Mouse (Mus musculus) T-helper 17 cell (primary cell): Measurements from ENCODE around the gene Pias4.
"Not testable (repeated sequence)": the region's sequence is repeated elsewhere in the genome, so short reads cannot be mapped to it uniquely, and the experiment has no call there.

Experiments used
- in situ Hi-C, 2 experiments: fragments of 300-600 bp; cut with MboI, MseI; formaldehyde crosslinking; loops; 1 replicate in 1 of 2; 2 replicates in 1 of 2; pipeline ENCODE4 v1.15.1; 2025; ENCODE audit warnings: high pct_unique_total_duplicates in 2 of 2

Gene Pias4

GRCm38 (mm10) chr10:81167200-81168086 is at the start of gene Pias4:
Pias4 (minus strand) TSS chr10:81167923.
- in situ Hi-C loops: no loop called here

DNA sequence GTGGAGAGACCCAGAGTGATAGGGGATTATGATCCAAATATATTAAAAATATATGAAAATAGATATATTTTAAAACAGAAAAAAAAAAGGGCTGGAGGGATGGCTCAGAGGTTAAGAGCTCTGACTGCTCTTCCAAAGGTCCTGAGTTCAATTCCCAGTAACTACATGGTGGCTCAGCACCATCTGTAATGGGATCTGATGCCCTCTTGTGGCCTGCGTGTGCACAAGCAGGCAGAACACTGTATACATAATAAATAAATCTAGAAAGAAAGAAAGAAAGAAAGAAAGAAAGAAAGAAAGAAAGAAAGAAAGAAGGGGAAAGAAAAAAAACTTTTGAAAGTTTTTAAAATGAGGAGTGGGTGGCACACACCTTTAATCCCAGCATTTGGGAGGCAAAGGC is 49.5 kb upstream of the Pias4 start:
- in situ Hi-C loops: not testable (repeated sequence)

- in situ Hi-C loops: no loop called here
Observed at GRCm38 (mm10) chr10:81216810-81217209, 49.1 kb upstream of the Pias4 start.

- in situ Hi-C loops: no loop called here
Observed at GRCm38 (mm10) chr10:81216260-81216659, 48.5 kb upstream of the Pias4 start.

DNA sequence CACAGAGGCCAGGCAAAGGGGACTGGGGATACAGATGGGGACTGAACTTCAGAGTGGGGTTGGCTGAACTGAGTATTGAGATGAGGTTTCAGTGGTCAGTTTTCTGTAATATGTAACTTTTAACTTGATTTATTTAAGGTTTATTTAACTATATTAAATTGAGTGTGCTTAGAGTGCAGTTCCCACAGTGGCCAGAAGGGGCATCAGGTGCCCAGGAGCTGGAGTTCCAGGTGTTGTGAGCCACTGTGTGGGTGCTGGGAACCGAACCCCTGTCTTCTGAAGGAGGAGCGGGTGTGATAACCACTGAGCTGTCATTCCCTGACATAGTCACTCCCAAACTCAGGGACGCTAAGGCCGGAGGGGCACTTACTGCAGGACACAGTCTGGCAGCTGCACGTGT is 42.4 kb upstream of the Pias4 start:
- in situ Hi-C loops: no loop called here

DNA sequence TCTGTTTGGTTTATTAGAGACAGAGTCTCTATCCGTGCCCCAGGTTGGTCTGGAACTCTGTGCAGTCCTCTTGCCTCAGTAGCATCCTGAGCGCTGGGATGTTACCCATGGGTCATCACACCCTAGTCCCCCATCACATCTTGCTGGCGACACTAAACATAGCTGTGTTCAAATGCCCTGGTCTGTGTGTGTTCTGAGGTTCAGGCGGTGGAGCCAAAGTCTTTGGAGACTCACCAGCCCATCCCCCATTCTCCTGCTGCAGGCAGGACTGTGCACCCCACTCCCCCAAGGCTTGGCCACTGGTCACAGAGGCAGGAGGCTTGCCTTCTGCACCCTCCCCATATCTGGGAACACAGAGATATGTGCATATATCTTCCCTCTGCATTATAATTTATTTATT is 36.4 kb upstream of the Pias4 start:
- in situ Hi-C loops: no loop called here

DNA sequence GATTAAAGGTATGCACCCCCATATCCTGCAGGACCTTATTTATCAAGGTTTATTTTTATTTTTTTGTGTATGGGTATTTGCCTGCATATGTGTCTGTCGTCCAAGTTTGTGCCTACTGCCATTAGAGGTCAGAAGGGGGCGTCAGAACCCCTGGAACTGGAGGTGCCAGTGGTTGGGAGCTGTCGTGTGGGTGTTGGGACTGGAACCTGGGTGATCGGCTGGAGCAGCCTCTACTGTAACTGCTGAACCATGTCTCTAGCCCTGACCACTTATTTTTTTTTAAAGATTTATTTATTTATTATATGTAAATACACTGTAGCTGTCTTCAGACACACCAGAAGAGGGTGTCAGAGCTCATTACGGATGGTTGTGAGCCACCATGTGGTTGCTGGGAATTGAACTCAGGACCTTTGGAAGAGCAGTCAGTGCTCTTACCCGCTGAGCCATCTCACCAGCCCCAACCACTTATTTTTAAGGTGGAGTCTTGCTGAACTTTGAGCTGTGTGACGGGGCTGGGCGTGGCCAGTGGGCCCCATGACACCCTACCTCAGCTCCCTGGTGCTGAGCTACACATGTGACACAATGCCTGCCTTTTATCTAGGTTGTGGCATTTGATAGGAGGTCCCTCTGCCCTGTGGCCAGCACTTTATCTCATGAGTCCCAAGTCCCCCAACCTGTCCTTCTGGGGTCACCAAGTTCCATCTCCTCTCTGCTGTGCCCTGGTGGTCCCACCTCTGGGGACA is 35.4 kb upstream of the Pias4 start:
- in situ Hi-C loops: no loop called here

- in situ Hi-C loops: no loop called here
Observed at GRCm38 (mm10) chr10:81201807-81202758, 34.4 kb upstream of the Pias4 start, which contains the start of gene Nmrk2. Nmrk2 (minus strand) TSS chr10:81202051.

GRCm38 (mm10) chr10:81200605-81201287 is 33.0 kb upstream of the Pias4 start:
- in situ Hi-C loops: no loop called here

DNA sequence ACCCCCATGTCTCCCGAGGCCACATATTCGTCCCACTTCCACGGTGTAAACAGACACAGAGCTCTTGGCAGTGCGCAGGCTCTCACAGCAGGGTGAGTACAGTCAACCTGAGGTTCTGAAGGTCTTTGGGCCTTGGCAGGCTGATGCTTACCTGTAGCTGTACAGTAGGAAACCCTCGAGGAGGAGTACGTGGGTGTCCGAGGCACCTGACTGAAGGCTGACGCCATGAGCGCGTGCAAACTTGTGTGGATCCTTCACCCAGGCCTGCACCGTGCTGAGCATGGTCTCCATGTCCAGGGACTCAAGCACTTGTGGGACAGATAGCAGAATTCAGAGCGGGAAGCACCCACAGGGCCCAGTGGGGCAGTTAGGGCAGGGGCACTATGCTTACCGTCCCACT is 32.4 kb upstream of the Pias4 start:
- in situ Hi-C loops: no loop called here

- in situ Hi-C loops: no loop called here
Observed at GRCm38 (mm10) chr10:81198990-81199389, 31.3 kb upstream of the Pias4 start.

GRCm38 (mm10) chr10:81198230-81198629 is 30.5 kb upstream of the Pias4 start:
- in situ Hi-C loops: no loop called here

- in situ Hi-C loops: no loop called here
Observed at GRCm38 (mm10) chr10:81197305-81197704, 29.6 kb upstream of the Pias4 start.

DNA sequence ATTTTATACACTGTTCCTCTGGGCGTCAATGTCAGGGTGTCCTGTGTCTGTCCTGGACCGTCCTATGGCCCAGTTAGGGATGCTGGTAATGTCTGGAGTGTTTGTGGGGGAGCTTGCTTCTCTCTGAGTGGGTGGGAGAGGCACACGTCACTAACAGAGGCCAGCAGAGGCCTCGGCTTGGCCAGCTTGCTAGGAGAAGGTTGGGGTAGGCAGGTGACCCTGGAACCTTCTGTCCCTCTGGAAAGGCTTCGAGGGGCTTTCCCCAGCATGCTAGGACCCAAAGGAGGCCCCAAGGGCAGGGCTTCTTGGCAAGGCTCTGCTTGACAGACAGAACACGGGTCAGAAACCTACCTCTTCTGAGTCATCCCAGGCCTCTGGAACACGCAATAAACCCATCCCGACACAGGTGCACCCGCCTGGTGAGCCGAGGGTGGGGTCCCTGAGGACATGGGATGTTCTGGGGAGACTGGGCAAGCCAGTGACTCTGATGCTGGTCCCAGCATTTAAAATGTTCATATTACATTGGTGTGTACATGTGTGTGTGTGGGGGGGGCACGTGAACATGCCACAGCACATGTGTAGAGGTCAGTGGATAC is 28.8 kb upstream of the Pias4 start:
- in situ Hi-C loops: no loop called here

DNA sequence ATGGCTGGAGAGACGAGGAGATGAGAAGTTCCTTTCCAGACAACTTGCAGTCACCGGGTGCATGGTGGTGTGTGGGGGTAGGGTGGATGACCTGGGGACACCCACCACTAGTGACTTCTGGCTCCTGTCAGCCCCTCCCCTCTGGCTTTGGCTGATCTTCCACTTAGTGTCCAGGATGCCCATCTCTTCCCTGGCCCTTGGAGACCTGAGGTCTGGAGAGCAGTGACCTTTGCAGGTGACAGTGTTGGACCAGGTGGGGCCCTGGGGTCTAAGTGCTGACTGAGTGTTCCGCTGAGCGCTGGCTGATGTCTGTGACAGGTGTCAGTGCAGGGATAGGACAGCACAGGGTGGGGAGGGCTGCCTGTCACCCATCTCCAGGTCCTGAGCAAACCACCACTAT is 27.6 kb upstream of the Pias4 start:
- in situ Hi-C loops: no loop called here

DNA sequence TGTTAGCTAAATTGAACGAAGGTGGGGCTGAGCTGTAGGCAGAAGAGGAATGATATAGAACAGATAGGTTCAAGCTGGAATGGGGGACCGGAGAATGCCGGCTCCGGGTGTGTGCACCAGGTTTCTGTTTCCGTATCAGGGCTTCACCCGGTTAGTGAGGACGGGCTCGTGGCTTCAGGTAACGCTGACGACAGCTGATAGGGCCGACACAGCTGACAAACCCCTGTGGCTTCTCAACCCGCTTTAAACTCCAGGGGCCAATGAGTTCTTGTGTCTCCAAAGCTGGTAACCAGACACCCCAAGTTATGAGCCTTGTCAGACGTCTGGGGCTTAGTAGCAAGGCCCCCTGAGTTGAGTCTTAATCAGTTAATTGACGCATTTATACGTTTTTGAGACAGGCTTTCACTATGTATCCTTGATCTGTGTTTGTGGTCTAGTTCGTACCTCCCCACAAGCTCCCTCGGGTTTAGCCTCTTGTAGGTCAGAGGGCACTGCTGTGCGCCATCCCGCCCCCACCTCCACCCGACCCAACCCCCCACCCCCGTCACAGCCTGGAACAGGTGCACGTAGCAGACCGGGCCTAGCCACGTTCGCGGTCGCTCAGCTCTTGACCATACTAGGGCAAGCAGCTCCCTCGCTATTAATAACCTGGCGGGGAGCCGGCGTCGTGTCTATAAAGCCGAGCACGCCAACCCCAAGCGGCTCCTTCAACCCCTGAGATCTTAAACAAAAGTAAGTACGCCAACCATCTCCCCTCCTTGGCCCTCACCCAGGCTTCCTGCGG is 26.5 kb upstream of the Pias4 start:
- in situ Hi-C loops: no loop called here

GRCm38 (mm10) chr10:81192968-81193501 is 25.3 kb upstream of the Pias4 start:
- in situ Hi-C loops: no loop called here

- in situ Hi-C loops: no loop called here
Observed at GRCm38 (mm10) chr10:81192270-81192967, 24.7 kb upstream of the Pias4 start.
